Mouse (Mus musculus) testis, postnatal 10 days (tissue): ENCODE measurements at regions not wholly inside any gene's neighbourhood (a gene's known extent, or its start where the extent isn't known, plus 50 kb on each side); places are given as distances from the start of the nearest gene placed in this dataset.

Experiments
- DNase-seq: peaks from one replicate; pipeline ENCODE4 v3.0.0; 2021; ENCODE audit warnings: low spot score

GRCm38 (mm10) chr6:31995977-31996376 is 54.1 kb upstream of the 1700012A03Rik start:
- no peak for DNase-seq

GRCm38 (mm10) chr6:31995249-31995648 is 54.8 kb upstream of the 1700012A03Rik start:
- DNase-seq = no peak

GRCm38 (mm10) chr6:31985698-31986097 is 64.3 kb upstream of the 1700012A03Rik start:
- no peak for DNase-seq

- DNase-seq = no peak
Observed at GRCm38 (mm10) chr6:31976705-31977104, 73.3 kb upstream of the 1700012A03Rik start.

- DNase-seq = no peak
Observed at GRCm38 (mm10) chr6:31948063-31948481, 102.0 kb upstream of the 1700012A03Rik start.

DNA sequence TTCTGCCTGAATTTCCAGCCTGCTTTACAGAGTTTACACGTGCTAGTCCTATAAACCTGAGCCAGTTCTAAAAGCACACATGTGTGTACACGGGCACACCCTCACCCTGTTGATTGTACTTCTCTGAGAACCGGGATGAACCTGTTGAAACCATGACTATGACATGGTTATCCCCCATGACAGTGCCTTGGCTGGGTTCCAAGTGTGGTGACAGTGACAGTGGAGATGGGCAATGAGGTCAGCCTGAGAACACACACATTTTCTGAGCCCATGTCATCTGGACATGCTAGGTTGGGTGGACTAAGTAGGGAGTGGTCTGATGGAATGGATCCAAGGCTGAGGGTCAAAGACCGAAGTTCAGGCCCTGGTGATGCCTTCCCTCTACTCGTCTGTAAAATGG is 103.5 kb upstream of the 1700012A03Rik start:
- DNase-seq = no peak

DNA sequence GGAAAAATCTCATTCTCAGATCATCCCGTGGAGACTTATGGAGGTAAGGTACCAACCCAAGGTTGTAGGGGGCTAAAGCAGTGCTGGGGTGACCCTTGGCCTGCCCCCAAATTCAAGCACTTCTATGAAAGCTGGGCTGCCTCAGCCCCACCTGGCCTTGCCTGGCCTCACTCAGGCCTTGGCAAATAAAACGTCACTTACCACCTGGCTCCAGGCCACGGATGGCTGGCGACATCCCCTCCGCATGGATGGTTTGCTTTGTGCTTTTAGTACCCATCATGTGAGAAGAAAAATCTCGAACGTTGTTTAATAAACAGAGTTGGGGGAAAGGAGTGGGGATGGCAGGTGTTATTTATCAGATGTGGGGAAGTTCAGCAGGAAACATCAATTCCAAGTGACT is 104.7 kb upstream of the 1700012A03Rik start:
- DNase-seq = no peak

DNA sequence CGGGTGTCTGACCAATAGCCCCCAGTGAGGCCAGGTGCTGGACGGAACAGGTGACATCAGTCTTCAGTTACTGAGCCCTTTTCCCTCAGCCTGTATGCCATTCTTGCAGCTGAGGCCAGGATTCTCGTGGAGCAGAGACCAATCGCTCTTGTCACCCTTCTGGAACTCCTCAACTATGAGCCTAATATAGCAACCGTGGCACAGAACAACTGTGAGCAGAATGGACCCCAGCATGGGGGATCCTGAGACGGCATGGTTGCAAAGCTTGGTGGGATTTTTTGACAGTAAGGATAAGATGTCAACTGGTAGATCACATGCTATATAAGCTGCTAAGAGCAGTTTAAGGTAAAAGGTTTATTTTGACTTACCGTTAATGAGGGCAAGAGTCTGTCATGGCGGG is 105.5 kb upstream of the 1700012A03Rik start:
- DNase-seq = no peak

- no peak for DNase-seq
Observed at GRCm38 (mm10) chr6:31942696-31943095, 107.3 kb upstream of the 1700012A03Rik start.

GRCm38 (mm10) chr6:31938216-31938814 is 111.7 kb upstream of the 1700012A03Rik start:
- DNase-seq = peak; percentile 94

- DNase-seq = no peak
Observed at GRCm38 (mm10) chr6:31937146-31937545, 112.9 kb upstream of the 1700012A03Rik start.

- DNase-seq = no peak
Observed at GRCm38 (mm10) chr6:31934826-31935225, 115.2 kb upstream of the 1700012A03Rik start.

DNA sequence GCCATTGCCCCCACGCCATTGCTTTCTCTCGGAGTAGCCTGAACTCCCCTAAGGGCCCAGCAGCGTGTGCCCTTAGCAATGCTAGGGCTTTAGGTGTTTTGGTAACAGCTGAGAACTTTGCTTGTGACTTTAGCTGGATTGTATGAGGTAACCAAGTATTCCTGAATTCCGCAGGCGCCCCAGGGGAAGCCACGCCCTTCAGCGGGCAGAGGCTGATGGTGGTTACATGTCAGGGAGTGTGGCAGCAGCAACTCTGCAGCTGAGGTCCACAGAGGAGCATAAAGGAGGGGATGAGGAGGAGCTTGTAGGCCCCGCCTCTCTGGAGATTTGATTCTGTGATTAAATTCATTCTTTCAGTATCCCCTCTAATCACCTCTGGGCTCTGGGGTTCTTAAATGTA is 116.1 kb upstream of the 1700012A03Rik start:
- DNase-seq = no peak

GRCm38 (mm10) chr6:31933364-31933763 is 116.7 kb upstream of the 1700012A03Rik start:
- no peak for DNase-seq

- DNase-seq = no peak
Observed at GRCm38 (mm10) chr6:31931116-31931515, 118.9 kb upstream of the 1700012A03Rik start.

- no peak for DNase-seq
Observed at GRCm38 (mm10) chr6:31929165-31929564, 120.9 kb upstream of the 1700012A03Rik start.

GRCm38 (mm10) chr6:31927181-31927580 is 122.9 kb upstream of the 1700012A03Rik start:
- no peak for DNase-seq

- DNase-seq = peak; percentile 6
Observed at GRCm38 (mm10) chr6:31924669-31925046, 125.4 kb upstream of the 1700012A03Rik start.

- DNase-seq = peak; percentile 14
Observed at GRCm38 (mm10) chr6:31923951-31924668, 125.9 kb upstream of the 1700012A03Rik start.

GRCm38 (mm10) chr6:31921561-31922152 is 128.4 kb upstream of the 1700012A03Rik start:
- DNase-seq = peak; percentile 7

DNA sequence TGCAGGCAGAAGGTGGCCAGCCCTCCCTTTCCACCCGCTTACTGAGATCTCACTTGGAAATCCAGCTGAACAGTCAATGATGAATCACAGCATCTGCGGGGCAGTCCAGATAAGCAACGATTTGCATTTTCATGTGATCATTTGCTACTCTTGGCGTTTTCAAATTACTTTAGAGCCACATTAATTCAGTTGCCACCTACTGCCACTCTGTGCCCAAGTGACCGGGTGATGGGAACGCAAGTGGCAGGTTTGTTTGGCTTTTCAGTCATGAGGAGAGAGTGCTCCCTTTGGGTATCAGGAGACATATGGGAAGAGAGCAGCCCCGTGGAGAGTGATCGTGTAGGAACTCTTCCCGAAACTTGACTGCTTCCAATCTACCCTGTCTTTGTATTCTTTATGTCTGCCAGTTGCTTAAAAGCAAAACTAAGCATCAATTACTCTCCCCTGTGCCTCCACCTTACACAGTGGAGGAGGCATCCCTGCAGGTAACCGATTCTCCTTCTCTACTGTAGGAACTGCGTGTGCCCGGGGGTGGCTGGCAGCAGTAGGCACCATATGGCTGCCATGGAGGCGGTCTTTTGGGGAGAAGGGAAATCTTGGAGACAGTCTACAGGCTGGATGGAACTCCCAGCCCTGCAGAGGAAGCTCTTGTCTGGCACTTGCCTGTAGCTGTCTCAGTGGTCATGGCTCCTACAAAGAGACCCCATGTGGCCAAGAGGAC is 132.5 kb upstream of the 1700012A03Rik start:
- peak; percentile 23 for DNase-seq

- DNase-seq = no peak
Observed at GRCm38 (mm10) chr6:31901791-31902190, 148.3 kb upstream of the 1700012A03Rik start.

GRCm38 (mm10) chr6:31899055-31899454 is 151.0 kb upstream of the 1700012A03Rik start:
- DNase-seq = no peak
